ENCODE assay signal across 29 mouse cellular contexts in the genomic region with DNA sequence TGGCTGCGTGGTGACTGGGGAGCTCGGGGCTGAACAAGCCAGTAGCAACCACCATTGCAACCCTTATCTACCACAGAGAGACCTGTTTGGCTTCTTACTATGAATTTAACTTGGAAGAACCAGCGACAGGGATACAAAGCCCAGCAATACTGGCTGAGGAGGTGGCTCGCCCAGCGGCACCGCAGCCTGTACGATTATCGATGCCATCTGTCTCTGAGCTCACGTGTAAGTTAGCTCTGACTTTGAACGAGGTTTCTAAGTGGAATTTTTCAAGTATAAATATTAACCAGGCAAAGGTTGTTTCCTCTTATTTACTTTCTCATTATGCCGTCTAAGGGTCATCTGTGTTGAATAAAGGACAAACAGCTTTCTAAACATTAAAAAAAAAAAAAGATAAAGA. TPM values are rescaled to one million over a fixed set of nuclear protein-coding genes. Genes with fewer than 3 reads are reported as not detected.
DNase-seq lines count a peak whose midpoint lies in the region; ATAC-seq and TF ChIP-seq lines count a peak whose summit lies in the region.
"Had no signal": no experiment of that assay in that cellular context is flagged by ENCODE, and none has a peak within 500 bp of the region (broad histone marks: within the 10 kb centered on the region; RNA-seq: fewer than 3 reads in every experiment).

No protein-coding gene starts in this region.

- intact Hi-C loops in heart, adult 2 months (cut with DNase I) = no loop called here

- ATAC-seq in kidney, embryonic 14.5 days (ENCODE audit: low FRiP score, low TSS enrichment) = no peak
- no peak for ATAC-seq in kidney, postnatal 0 days (replicated peaks; ENCODE audit: low FRiP score, low read depth)
- ATAC-seq in stomach, embryonic 15.5 days (ENCODE audit: insufficient read depth, low FRiP score, low read depth) = peak; percentile 44; the same call in 1 of the 2 replicates
- ATAC-seq: activated CD4-positive, CD25-positive, alpha-beta regulatory T cell, adult 4 months; forebrain, embryonic 13.5 days; hindbrain, postnatal 0 days; midbrain, embryonic 15.5 days had no signal

- no peaks in the 10 kb centered on the region for H3K27me3 ChIP-seq in kidney, embryonic 14.5 days (ENCODE audit: control insufficient read depth, insufficient read depth, low read length)
- H3K27me3 ChIP-seq in kidney, postnatal 0 days (ENCODE audit: insufficient read depth, low read length) = no peaks in the 10 kb centered on the region
- H3K27me3 ChIP-seq in stomach, embryonic 15.5 days (replicated peaks) = no peaks in the 10 kb centered on the region
- no peaks in the 10 kb centered on the region for H3K27me3 ChIP-seq in heart, adult 2 months (ENCODE audit: control insufficient read depth, insufficient read depth, low read length)
- H3K27me3 ChIP-seq: forebrain, embryonic 13.5 days; heart, embryonic 15.5 days; hindbrain, embryonic 12.5 days; limb, embryonic 15.5 days; lung, embryonic 15.5 days; midbrain, embryonic 15.5 days; neural tube, embryonic 15.5 days had no signal

- no peaks in the 10 kb centered on the region for H3K4me1 ChIP-seq in kidney, embryonic 14.5 days (ENCODE audit: control insufficient read depth, insufficient read depth, low read length)
- no peaks in the 10 kb centered on the region for H3K4me1 ChIP-seq in kidney, postnatal 0 days (replicated peaks; ENCODE audit: insufficient read depth, low read length)
- H3K4me1 ChIP-seq in stomach, embryonic 15.5 days = no peaks in the 10 kb centered on the region
- H3K4me1 ChIP-seq in heart, adult 2 months (ENCODE audit: control insufficient read depth, insufficient read depth, low read length) = no peaks in the 10 kb centered on the region
- H3K4me1 ChIP-seq: heart, embryonic 10.5 days; heart, embryonic 15.5 days; hindbrain, embryonic 12.5 days; limb, embryonic 10.5 days; limb, embryonic 15.5 days; lung, embryonic 15.5 days; midbrain, embryonic 10.5 days; midbrain, embryonic 15.5 days had no signal

- 79% methylated on average over 11 of the region's 11 CpGs for WGBS in kidney, embryonic 14.5 days
- WGBS in kidney, postnatal 0 days = 72% methylated on average over 11 of the region's 11 CpGs
- WGBS in stomach, embryonic 15.5 days = 55% methylated on average over 11 of the region's 11 CpGs
- 91% methylated on average over 11 of the region's 11 CpGs for WGBS in heart, adult 2 months

- no peak for TF ChIP-seq POLR2A in heart, adult 2 months (IDR thresholded peaks at IDR 0.05; ENCODE audit: insufficient read depth, low read depth, low read length)

- H3K79me2 ChIP-seq in heart, adult 2 months (replicated peaks; ENCODE audit: control insufficient read depth, insufficient read depth, low read length) = no peaks in the 10 kb centered on the region

- no peak overlapping the region for H3K9ac ChIP-seq in kidney, embryonic 14.5 days (ENCODE audit: low read depth, low read length)
- H3K9ac ChIP-seq in kidney, postnatal 0 days (ENCODE audit: low read depth, low read length) = no peak overlapping the region
- no peak overlapping the region for H3K9ac ChIP-seq in stomach, embryonic 15.5 days
- H3K9ac ChIP-seq in heart, adult 2 months (ENCODE audit: low read depth, low read length) = no peak overlapping the region
- H3K9ac ChIP-seq: forebrain, embryonic 13.5 days; heart, embryonic 15.5 days; hindbrain, embryonic 12.5 days; limb, embryonic 15.5 days; lung, embryonic 15.5 days; midbrain, embryonic 15.5 days; neural tube, embryonic 15.5 days had no signal

- no peak overlapping the region for H3K27ac ChIP-seq in kidney, embryonic 14.5 days (ENCODE audit: low read depth, low read length)
- 0 out of 2 replicates have a peak overlapping the region, but pooled peaks have one; percentile 36 for H3K27ac ChIP-seq in kidney, postnatal 0 days
- no peak overlapping the region for H3K27ac ChIP-seq in stomach, embryonic 15.5 days
- no peak overlapping the region for H3K27ac ChIP-seq in heart, adult 2 months
- H3K27ac ChIP-seq: forebrain, embryonic 13.5 days; heart, embryonic 10.5 days; heart, embryonic 15.5 days; hindbrain, embryonic 12.5 days; hindbrain, postnatal 0 days; limb, embryonic 10.5 days; limb, embryonic 15.5 days; lung, embryonic 15.5 days; midbrain, embryonic 10.5 days; midbrain, embryonic 15.5 days; neural tube, embryonic 15.5 days had no signal

- no peak for TF ChIP-seq CTCF in kidney, postnatal 0 days (IDR thresholded peaks at IDR 0.05; ENCODE audit: low read depth)
- no peak for TF ChIP-seq CTCF in heart, adult 2 months (IDR thresholded peaks at IDR 0.05)

- TF ChIP-seq EP300 in heart, adult 2 months (IDR thresholded peaks at IDR 0.05; ENCODE audit: insufficient read depth, low read depth, low read length) = no peak

- peak; percentile 33 to 54 for DNase-seq in kidney, adult 8-10 months
- DNase-seq in kidney, postnatal 0 days (ENCODE audit: low spot score) = no peak
- DNase-seq in kidney, postnatal 25 days = peak; percentile 46 to 65
- DNase-seq in thymus, postnatal 25 days = no peak
- no peak for DNase-seq in heart, adult 2 months
- DNase-seq: adrenal gland, adult 2 months; B cell, adult 2 months; cerebellum, adult 8-10 months; cerebellum, postnatal 36 days; gastrocnemius, postnatal 10 days; heart, postnatal 36 days; layer of hippocampus, postnatal 36 days; retina, postnatal 1 day; right cerebral cortex, postnatal 14 days; thymus, postnatal 14 days had no signal

- no peak overlapping the region for H3K4me2 ChIP-seq in kidney, embryonic 14.5 days (replicated peaks; ENCODE audit: low read depth, low read length)
- no peak overlapping the region for H3K4me2 ChIP-seq in kidney, postnatal 0 days (ENCODE audit: low read length)
- no peak overlapping the region for H3K4me2 ChIP-seq in stomach, embryonic 15.5 days
- H3K4me2 ChIP-seq: forebrain, embryonic 13.5 days; heart, embryonic 15.5 days; hindbrain, embryonic 12.5 days; limb, embryonic 15.5 days; lung, embryonic 15.5 days; midbrain, embryonic 15.5 days; neural tube, embryonic 15.5 days had no signal

- peaks cover 24% of the 10 kb centered on the region for H3K36me3 ChIP-seq in kidney, embryonic 14.5 days (ENCODE audit: control insufficient read depth, insufficient read depth, low read length)
- peaks cover 15% of the 10 kb centered on the region for H3K36me3 ChIP-seq in kidney, postnatal 0 days (ENCODE audit: insufficient read depth, low read length)
- H3K36me3 ChIP-seq in stomach, embryonic 15.5 days = peaks cover 17% of the 10 kb centered on the region
- no peaks in the 10 kb centered on the region for H3K36me3 ChIP-seq in heart, adult 2 months (ENCODE audit: control insufficient read depth, insufficient read depth, low read length)
- H3K36me3 ChIP-seq: midbrain, embryonic 15.5 days; neural tube, embryonic 15.5 days had no signal

- no peaks in the 10 kb centered on the region for H3K9me3 ChIP-seq in kidney, embryonic 14.5 days (ENCODE audit: control insufficient read depth, low read length)
- no peaks in the 10 kb centered on the region for H3K9me3 ChIP-seq in kidney, postnatal 0 days (replicated peaks; ENCODE audit: low read length)
- no peaks in the 10 kb centered on the region for H3K9me3 ChIP-seq in stomach, embryonic 15.5 days
- H3K9me3 ChIP-seq: forebrain, embryonic 13.5 days; heart, embryonic 10.5 days; heart, embryonic 15.5 days; hindbrain, embryonic 12.5 days; limb, embryonic 10.5 days; limb, embryonic 15.5 days; lung, embryonic 15.5 days; midbrain, embryonic 10.5 days; midbrain, embryonic 15.5 days; neural tube, embryonic 15.5 days had no signal

- H3K4me3 ChIP-seq in kidney, embryonic 14.5 days (ENCODE audit: low read length) = no peak overlapping the region
- H3K4me3 ChIP-seq in kidney, postnatal 0 days (replicated peaks; ENCODE audit: low read depth, low read length) = no peak overlapping the region
- no peak overlapping the region for H3K4me3 ChIP-seq in stomach, embryonic 15.5 days (replicated peaks)
- H3K4me3 ChIP-seq in heart, adult 2 months = no peak overlapping the region
- H3K4me3 ChIP-seq: forebrain, embryonic 13.5 days; heart, embryonic 10.5 days; heart, embryonic 15.5 days; hindbrain, embryonic 12.5 days; limb, embryonic 10.5 days; limb, embryonic 15.5 days; lung, embryonic 15.5 days; midbrain, embryonic 10.5 days; midbrain, embryonic 15.5 days; neural tube, embryonic 15.5 days had no signal

RNA-seq across cellular contexts. Expression of a gene that starts 53.9 kb away (rescaled TPM):
- 21.1 and 24.3 TPM in 2 replicates for polyA plus RNA-seq in kidney, embryonic 14.5 days (2014; fragmentation: Nextera tagmentation; extraction: Ambion mirVana)
- polyA plus RNA-seq in kidney, postnatal 0 days (2015; fragmentation: Nextera tagmentation; extraction: Ambion mirVana) = 30.6 and 32.3 TPM in 2 replicates
- polyA plus RNA-seq in stomach, embryonic 15.5 days (2015; fragmentation: Nextera tagmentation; extraction: Ambion mirVana) = 23.1 and 24.2 TPM in 2 replicates
- 10 to 100 TPM; 21.0 to 23.3 TPM for total RNA-seq in heart, adult 2 months (2021)
- polyA plus RNA-seq in heart, adult 2 months (2012; rRNA removed) = 12.2 and 18.1 TPM in 2 replicates

RNA-seq across cellular contexts. Expression of a gene that starts 58.9 kb away (rescaled TPM):
- 10.8 and 14.4 TPM in 2 replicates for polyA plus RNA-seq in kidney, embryonic 14.5 days (2014; fragmentation: Nextera tagmentation; extraction: Ambion mirVana)
- polyA plus RNA-seq in kidney, postnatal 0 days (2015; fragmentation: Nextera tagmentation; extraction: Ambion mirVana) = 11.8 and 12.4 TPM in 2 replicates
- 16.3 and 19.4 TPM in 2 replicates for polyA plus RNA-seq in stomach, embryonic 15.5 days (2015; fragmentation: Nextera tagmentation; extraction: Ambion mirVana)
- 10 to 100 TPM in 1 of 2 experiments, 1 to 10 TPM in 1; 9.5 to 13.6 TPM for total RNA-seq in heart, adult 2 months (2021)
- polyA plus RNA-seq in heart, adult 2 months (2012; rRNA removed) = 13.2 and 14.5 TPM in 2 replicates

RNA-seq across cellular contexts. Expression of a gene that starts 59.3 kb away (rescaled TPM):
- 146 and 173 TPM in 2 replicates for polyA plus RNA-seq in kidney, embryonic 14.5 days (2014; fragmentation: Nextera tagmentation; extraction: Ambion mirVana)
- polyA plus RNA-seq in kidney, postnatal 0 days (2015; fragmentation: Nextera tagmentation; extraction: Ambion mirVana) = 161 TPM in 2 replicates
- polyA plus RNA-seq in stomach, embryonic 15.5 days (2015; fragmentation: Nextera tagmentation; extraction: Ambion mirVana) = 140 and 146 TPM in 2 replicates
- total RNA-seq in heart, adult 2 months (2021) = 10 to 100 TPM; 66.6 to 74.8 TPM
- polyA plus RNA-seq in heart, adult 2 months (2012; rRNA removed) = 24.2 and 35.7 TPM in 2 replicates

Comparison
In these comparisons a context has a peak if more than half of its experiments do, and no peak if none do; other contexts are left out.
1. DNase-seq: peak in kidney, adult 8-10 months (2 of 2) and kidney, postnatal 25 days (2 of 2); none in kidney, postnatal 0 days (single experiment), thymus, postnatal 25 days (single experiment) and heart, adult 2 months (0 of 2).